In genomic region chr14:31385977-31386697, GRCm38 (mm10) we compare ENCODE assay signal across 7 mouse cellular contexts. TPM values are rescaled to one million over a fixed set of nuclear protein-coding genes. Genes with fewer than 3 reads are reported as not detected.
DNase-seq lines count a peak whose midpoint lies in the region; ATAC-seq and TF ChIP-seq lines count a peak whose summit lies in the region.

No protein-coding gene starts in this region.

- TF ChIP-seq EP300 in ES-Bruce4 (IDR thresholded peaks at IDR 0.05; ENCODE audit: insufficient read depth, low read depth, low read length) = no peak

- H3K4me2 ChIP-seq in heart, embryonic 15.5 days = no peak overlapping the region

- ATAC-seq in heart, embryonic 15.5 days (replicated peaks; ENCODE audit: insufficient number of reproducible peaks, insufficient read depth, low FRiP score, low read depth) = peak; percentile 65; the same call in 1 of the 2 replicates

- peak; percentile 78 to 80 for DNase-seq in adrenal gland, adult 18-20 months (ENCODE audit: low spot score in 2 of 2)
- peak; percentile 83 for DNase-seq in embryo, embryonic 10.5 days (ENCODE audit: low spot score)
- DNase-seq in layer of hippocampus, adult 2 months (ENCODE audit: low spot score in 2 of 2) = peak; percentile 63 to 72
- DNase-seq in lung, postnatal 4 days = peak; percentile 89 to 90
- DNase-seq in spleen, adult 12 weeks (ENCODE audit: low spot score) = peak; percentile 42

- no peaks in the 10 kb centered on the region for H3K9me3 ChIP-seq in ES-Bruce4 (replicated peaks; ENCODE audit: control insufficient read depth, insufficient read depth, low read length, poor library complexity, severe bottlenecking)
- H3K9me3 ChIP-seq in heart, embryonic 15.5 days (replicated peaks) = no peaks in the 10 kb centered on the region

- TF ChIP-seq POLR2A in ES-Bruce4 (IDR thresholded peaks at IDR 0.05; ENCODE audit: insufficient read depth, low read length) = no peak

- no peak overlapping the region for H3K4me3 ChIP-seq in ES-Bruce4 (ENCODE audit: low read depth, low read length)
- H3K4me3 ChIP-seq in heart, embryonic 15.5 days = no peak overlapping the region
- H3K4me3 ChIP-seq in layer of hippocampus, adult 2 months = no peak overlapping the region

- H3K27ac ChIP-seq in ES-Bruce4 (ENCODE audit: insufficient read depth, low read length) = no peak overlapping the region
- peak overlapping the region; percentile 68 for H3K27ac ChIP-seq in heart, embryonic 15.5 days
- peak overlapping the region; percentile 94 for H3K27ac ChIP-seq in layer of hippocampus, adult 2 months

- no peaks in the 10 kb centered on the region for H3K4me1 ChIP-seq in ES-Bruce4 (ENCODE audit: control insufficient read depth, insufficient read depth, low read length)
- H3K4me1 ChIP-seq in heart, embryonic 15.5 days (replicated peaks) = peaks cover 46% of the 10 kb centered on the region

- WGBS in heart, embryonic 15.5 days = 30% methylated on average over 13 of the region's 13 CpGs

- H3K27me3 ChIP-seq in ES-Bruce4 (ENCODE audit: control insufficient read depth, insufficient read depth, low read length, poor library complexity, severe bottlenecking) = no peaks in the 10 kb centered on the region
- H3K27me3 ChIP-seq in heart, embryonic 15.5 days = no peaks in the 10 kb centered on the region

- no peak overlapping the region for H3K9ac ChIP-seq in ES-Bruce4 (ENCODE audit: low read depth, poor library complexity, severe bottlenecking)
- H3K9ac ChIP-seq in heart, embryonic 15.5 days = no peak overlapping the region

- no peaks in the 10 kb centered on the region for H3K36me3 ChIP-seq in ES-Bruce4 (ENCODE audit: control insufficient read depth, insufficient read depth, low read length, poor library complexity, severe bottlenecking)
- no peaks in the 10 kb centered on the region for H3K36me3 ChIP-seq in heart, embryonic 15.5 days

- TF ChIP-seq CTCF in ES-Bruce4 (IDR thresholded peaks at IDR 0.05; ENCODE audit: low read depth, low read length) = peak; percentile 83
- peak; percentile 90 for TF ChIP-seq CTCF in layer of hippocampus, adult 2 months (conservative IDR thresholded peaks at IDR 0.05)

RNA-seq across cellular contexts. Expression of gene Capn7, which starts 49.7 kb away (rescaled TPM):
- 22.8 and 23.2 TPM in 2 replicates for polyA plus RNA-seq in ES-Bruce4 (2011; ENCODE audit: insufficient read depth, insufficient read length, low read depth, missing spikeins)
- 10 to 100 TPM; 32.9 to 45.3 TPM for total RNA-seq in adrenal gland, adult 18-20 months (2021)
- polyA plus RNA-seq in heart, embryonic 15.5 days (2015; fragmentation: Nextera tagmentation; extraction: Ambion mirVana) = 35.0 and 41.0 TPM in 2 replicates
- 10 to 100 TPM; 35.6 to 39.4 TPM for total RNA-seq in layer of hippocampus, adult 2 months (2021)

RNA-seq across cellular contexts. Expression of gene Sh3bp5, which starts 49.7 kb away (rescaled TPM):
- polyA plus RNA-seq in ES-Bruce4 (2011; ENCODE audit: insufficient read depth, insufficient read length, low read depth, missing spikeins) = 8.6 TPM in 2 replicates
- 100 to 1,000 TPM; 136 to 182 TPM for total RNA-seq in adrenal gland, adult 18-20 months (2021)
- 21.4 and 28.4 TPM in 2 replicates for polyA plus RNA-seq in heart, embryonic 15.5 days (2015; fragmentation: Nextera tagmentation; extraction: Ambion mirVana)
- total RNA-seq in layer of hippocampus, adult 2 months (2021) = 100 to 1,000 TPM; 147 to 158 TPM
